8 mouse cellular contexts compared by ENCODE assay signal in genomic region chr4:148160436-148161390, GRCm38 (mm10). TPM values are rescaled to one million over a fixed set of nuclear protein-coding genes. Genes with fewer than 3 reads are reported as not detected.
A peak's percentile ranks its signal among the peaks of the same experiment; 100 is the strongest.
DNase-seq lines count a peak whose midpoint lies in the region; ATAC-seq and TF ChIP-seq lines count a peak whose summit lies in the region.

Fbxo44 (minus strand) TSS chr4:148160482.
Fbxo2 (plus strand) TSS chr4:148160621.

- peak within 1 kb of the TSS; percentile 95 for H3K4me2 ChIP-seq in heart, postnatal 0 days (ENCODE audit: low read depth, low read length)
- peak within 1 kb of the TSS; percentile 99 for H3K4me2 ChIP-seq in limb, embryonic 14.5 days (replicated peaks; ENCODE audit: low read depth, low read length, severe bottlenecking)

- peak within 1 kb of the TSS; percentile 69 for H3K4me3 ChIP-seq in heart, postnatal 0 days (ENCODE audit: low read depth, low read length)
- peak within 1 kb of the TSS; percentile 80 for H3K4me3 ChIP-seq in G1E (ENCODE audit: low read depth, low read length)
- peak within 1 kb of the TSS; percentile 67 for H3K4me3 ChIP-seq in limb, embryonic 14.5 days (replicated peaks; ENCODE audit: low read length)

- TF ChIP-seq CTCF in heart, postnatal 0 days (IDR thresholded peaks at IDR 0.05; ENCODE audit: low read depth): no peak
- no peak for TF ChIP-seq CTCF in G1E (IDR thresholded peaks at IDR 0.05; ENCODE audit: low read depth, low read length)

- H3K9ac ChIP-seq in heart, postnatal 0 days (replicated peaks; ENCODE audit: low read depth, low read length): peak within 1 kb of the TSS; percentile 66
- peak within 1 kb of the TSS; percentile 67 for H3K9ac ChIP-seq in limb, embryonic 14.5 days (ENCODE audit: low read depth, low read length, severe bottlenecking)

- 2% methylated on average over 43 of the region's 43 CpGs for WGBS in heart, postnatal 0 days
- 2% methylated on average over 24 of the region's 43 CpGs for WGBS in limb, embryonic 14.5 days

- TF ChIP-seq EP300 in heart, postnatal 0 days (IDR thresholded peaks at IDR 0.05; ENCODE audit: low read depth): no peak

- TF ChIP-seq POLR2A in limb, embryonic 14.5 days (IDR thresholded peaks at IDR 0.05; ENCODE audit: borderline replicate concordance, extremely low read depth, insufficient read depth, insufficient read length): no peak

- peaks cover 60% of the 10 kb centered on the region for H3K27me3 ChIP-seq in heart, postnatal 0 days (ENCODE audit: control insufficient read depth, insufficient read depth, low read length)
- peaks cover 51% of the 10 kb centered on the region for H3K27me3 ChIP-seq in G1E (ENCODE audit: insufficient read depth, low read length)
- H3K27me3 ChIP-seq in limb, embryonic 14.5 days (ENCODE audit: control insufficient read depth, insufficient read depth, low read length): peaks cover 49% of the 10 kb centered on the region

- ATAC-seq in heart, postnatal 0 days (ENCODE audit: insufficient read depth, low read depth): peak; percentile 11
- no peak for ATAC-seq in G1E (ENCODE audit: extremely low read depth, insufficient number of reproducible peaks, low FRiP score, poor library complexity, severe bottlenecking)
- peak; percentile 3 for ATAC-seq in inflammation-experienced regulatory T-cells, adult 6 months
- peak; percentile 71 for ATAC-seq in limb, embryonic 14.5 days (ENCODE audit: low FRiP score, low read depth)

- no peaks in the 10 kb centered on the region for H3K9me3 ChIP-seq in heart, postnatal 0 days (replicated peaks; ENCODE audit: control insufficient read depth, low read length)
- H3K9me3 ChIP-seq in G1E (replicated peaks): no peaks in the 10 kb centered on the region
- no peaks in the 10 kb centered on the region for H3K9me3 ChIP-seq in limb, embryonic 14.5 days (ENCODE audit: control insufficient read depth, low read length)

- intact Hi-C loops in heart, postnatal 10 days (cut with DNase I): no loop called here

- peaks cover 8% of the 10 kb centered on the region; the same call in 1 of the 2 replicates for H3K4me1 ChIP-seq in heart, postnatal 0 days (ENCODE audit: control insufficient read depth, insufficient read depth)
- peaks cover 62% of the 10 kb centered on the region for H3K4me1 ChIP-seq in G1E (ENCODE audit: insufficient read depth, low read depth, low read length)
- peaks cover 18% of the 10 kb centered on the region for H3K4me1 ChIP-seq in limb, embryonic 14.5 days (ENCODE audit: control insufficient read depth, insufficient read depth, low read length)

- H3K36me3 ChIP-seq in heart, postnatal 0 days (replicated peaks; ENCODE audit: control insufficient read depth, insufficient read depth, low read length): peaks cover 3% of the 10 kb centered on the region; the same call in 1 of the 2 replicates
- peaks cover 25% of the 10 kb centered on the region for H3K36me3 ChIP-seq in G1E (replicated peaks)
- H3K36me3 ChIP-seq in limb, embryonic 14.5 days (ENCODE audit: control insufficient read depth, insufficient read depth, low read length): 0 out of 2 replicates have a peak, but pooled peaks cover 13% of the 10 kb centered on the region

- peak within 1 kb of the TSS; percentile 74 for H3K27ac ChIP-seq in heart, postnatal 0 days (ENCODE audit: low read depth)
- H3K27ac ChIP-seq in limb, embryonic 14.5 days (replicated peaks; ENCODE audit: low read depth, low read length): no peak within 1 kb of the TSS; the same call in 1 of the 2 replicates

- DNase-seq in heart, postnatal 0 days (ENCODE audit: low spot score): no peak
- no peak for DNase-seq in heart, postnatal 10 days
- no peak for DNase-seq in G1E (ENCODE audit: low spot score)
- peak; percentile 70 to 72 for DNase-seq in cerebellum, postnatal 10 days
- DNase-seq in limb, embryonic 14.5 days (ENCODE audit: low spot score): no peak
- peak; percentile 40 for DNase-seq in retina, postnatal 7 days (ENCODE audit: low read depth, low spot score)
- no peak for DNase-seq in gastrocnemius, postnatal 4 days (ENCODE audit: low spot score in 2 of 2)

RNA-seq across cellular contexts. Expression of gene Fbxo44, which starts in this region (rescaled TPM):
- 77.4 and 88.4 TPM in 2 replicates for total RNA-seq in heart, postnatal 0 days (2014; rRNA removed; ENCODE audit: low replicate concordance)
- polyA plus RNA-seq in heart, postnatal 0 days (2015; fragmentation: Nextera tagmentation; extraction: Ambion mirVana): 32.1 and 35.6 TPM in 2 replicates
- 10 to 100 TPM; 11.2 to 11.8 TPM for total RNA-seq in heart, postnatal 10 days (2021)
- total RNA-seq in G1E (2014; fragmentation: Nextera tagmentation) (7.5 and 10.1 TPM in 2 replicates), G1E (2017) (5.0 and 6.6 TPM in 2 replicates)
- polyA plus RNA-seq in G1E (2012): 3.0 and 3.3 TPM in 2 replicates
- polyA plus RNA-seq in inflammation-experienced regulatory T-cells, adult 6 months (2017; shearing (Covaris generic)): 1 to 10 TPM in 2 of 3 experiments, under 1 TPM in 1; 0.44 to 4.3 (median 4.1) TPM
- polyA plus RNA-seq in limb, embryonic 14.5 days (2012; rRNA removed): 21.1 and 24.7 TPM in 2 replicates
- polyA plus RNA-seq in limb, embryonic 14.5 days (2014; fragmentation: Nextera tagmentation; extraction: Ambion mirVana): 8.1 and 10.8 TPM in 2 replicates
- 1 to 10 TPM in 1 of 2 experiments, under 1 TPM in 1; 0.91 to 1.3 TPM for total RNA-seq in gastrocnemius, postnatal 4 days (2021)

RNA-seq across cellular contexts. Expression of gene Fbxo2, which starts in this region (rescaled TPM):
- total RNA-seq in heart, postnatal 0 days (2014; rRNA removed; ENCODE audit: low replicate concordance): not detected in 2 replicates
- polyA plus RNA-seq in heart, postnatal 0 days (2015; fragmentation: Nextera tagmentation; extraction: Ambion mirVana): 0.11 and 0.12 TPM in 2 replicates
- total RNA-seq in heart, postnatal 10 days (2021): not detected
- total RNA-seq in G1E (2014; fragmentation: Nextera tagmentation) (not detected in 2 replicates), G1E (2017) (0.49 and 0.64 TPM in 2 replicates)
- polyA plus RNA-seq in G1E (2012): 0.12 and 0.44 TPM in 2 replicates
- not detected for polyA plus RNA-seq in inflammation-experienced regulatory T-cells, adult 6 months (2017; shearing (Covaris generic))
- 4.2 and 4.4 TPM in 2 replicates for polyA plus RNA-seq in limb, embryonic 14.5 days (2012; rRNA removed)
- polyA plus RNA-seq in limb, embryonic 14.5 days (2014; fragmentation: Nextera tagmentation; extraction: Ambion mirVana): 4.3 and 6.7 TPM in 2 replicates
- total RNA-seq in gastrocnemius, postnatal 4 days (2021): not detected

Comparison
In these comparisons a context has a peak if more than half of its experiments do, and no peak if none do; other contexts are left out.
1. DNase-seq: peak in cerebellum, postnatal 10 days (2 of 2) and retina, postnatal 7 days (single experiment); none in heart, postnatal 0 days (single experiment), heart, postnatal 10 days (0 of 2), G1E (single experiment), limb, embryonic 14.5 days (single experiment) and gastrocnemius, postnatal 4 days (0 of 2).
2. Peak in every context shown above with its lines, with median percentiles within 50 percentile points of each other: H3K4me3 ChIP-seq.